Mouse (Mus musculus) gonadal fat pad, adult 2 months (tissue): ENCODE data around the gene Snrpe. TPM values are rescaled to one million over a fixed set of nuclear protein-coding genes. Genes with fewer than 3 reads are reported as not detected.
A peak's percentile ranks its signal among the peaks of the same experiment; 100 is the strongest.

Experiments
- DNase-seq: peaks from one replicate; pipeline ENCODE4 v3.0.0-alpha.2; 2012; ENCODE audit warnings: low read depth
- polyA plus RNA-seq: library from polyadenylated mRNA; depleted of rRNA; stranded (reverse); fragments of >200 nt; gene quantifications from 2 replicates; pipeline ENCODE4 v1.2.3, GENCODE M21; 2012; rRNA removed

Snrpe gene
- 54.6 and 56.9 TPM in 2 replicates for polyA plus RNA-seq

DNA sequence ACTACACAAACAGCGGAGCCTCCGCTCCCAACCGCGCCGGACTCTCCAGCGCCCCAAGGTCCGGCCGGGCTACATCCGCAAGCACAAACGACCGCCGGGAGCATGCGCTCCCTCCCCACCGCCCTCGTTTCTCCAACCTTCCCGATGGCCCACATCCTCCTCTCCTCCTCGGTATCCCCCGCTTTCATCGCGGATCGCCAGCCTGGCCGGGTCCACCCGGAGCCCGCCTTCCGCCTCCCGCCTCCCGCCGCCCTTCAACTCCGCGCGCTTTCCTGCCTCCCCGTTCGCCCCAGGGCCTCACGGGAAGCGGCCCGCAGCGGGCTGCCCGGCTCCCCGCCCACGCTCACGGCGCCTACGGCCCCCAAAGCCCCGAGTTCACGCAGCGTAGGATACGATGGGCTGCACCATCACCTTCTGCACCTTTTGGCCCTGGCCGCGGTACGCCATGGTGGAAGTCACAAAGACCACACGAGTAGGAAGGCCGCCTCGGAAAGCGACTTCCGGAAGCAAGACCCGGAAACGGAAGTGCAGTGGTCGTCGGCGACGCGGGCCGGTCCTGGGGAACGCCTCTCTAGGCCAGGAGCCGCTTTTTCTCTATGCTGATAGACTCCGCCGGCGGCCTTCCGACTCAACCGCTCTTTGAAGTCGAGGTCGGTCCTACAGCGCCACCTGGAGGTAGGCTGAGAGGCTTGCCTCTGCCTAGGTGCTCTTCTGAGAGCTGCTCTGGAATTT is at the start of gene Snrpe:
TSS of gene Snrpe (minus strand) at position 521 of the 732 bp plus-strand sequence.
- DNase-seq = peak; percentile 73

DNA sequence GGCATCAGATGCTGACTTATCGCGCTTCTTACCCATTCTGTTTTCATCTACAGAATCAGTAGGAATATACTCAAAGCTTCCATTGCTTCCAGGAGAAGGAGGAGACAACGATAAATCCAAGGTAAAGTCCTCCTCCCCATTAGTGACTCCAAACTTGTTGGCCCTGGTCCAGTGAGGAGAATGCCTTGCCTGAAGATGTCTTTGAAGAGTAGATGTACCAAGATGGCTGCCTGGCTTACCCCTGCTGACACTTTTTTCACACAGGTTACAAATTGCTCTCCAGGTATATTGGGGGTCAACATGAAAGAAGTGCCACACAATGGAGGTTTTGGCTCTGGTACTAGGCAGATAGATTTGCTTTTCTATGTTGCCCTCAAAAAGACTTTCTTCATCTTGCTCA is 48.8 kb upstream of the Snrpe start:
- DNase-seq = no peak

DNA sequence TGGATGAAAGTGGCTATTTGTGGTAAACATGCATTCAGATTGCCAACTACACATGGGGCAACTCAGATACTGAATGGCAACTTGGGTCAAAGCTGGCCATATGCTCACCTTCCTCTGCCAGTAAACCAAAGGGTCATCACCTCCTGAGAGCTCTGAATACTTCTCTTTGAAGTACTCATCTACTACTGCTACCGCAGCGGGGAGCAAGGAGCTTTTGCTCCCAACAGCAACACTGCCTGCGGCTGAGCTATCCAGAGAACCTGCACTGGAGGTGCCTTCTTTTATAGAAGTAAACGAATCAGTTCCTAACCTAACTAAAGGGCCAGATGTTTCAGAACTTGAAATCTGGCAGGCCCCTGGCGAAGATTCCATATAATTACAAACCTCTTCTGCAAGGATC is 46.7 kb upstream of the Snrpe start:
- no peak for DNase-seq

DNA sequence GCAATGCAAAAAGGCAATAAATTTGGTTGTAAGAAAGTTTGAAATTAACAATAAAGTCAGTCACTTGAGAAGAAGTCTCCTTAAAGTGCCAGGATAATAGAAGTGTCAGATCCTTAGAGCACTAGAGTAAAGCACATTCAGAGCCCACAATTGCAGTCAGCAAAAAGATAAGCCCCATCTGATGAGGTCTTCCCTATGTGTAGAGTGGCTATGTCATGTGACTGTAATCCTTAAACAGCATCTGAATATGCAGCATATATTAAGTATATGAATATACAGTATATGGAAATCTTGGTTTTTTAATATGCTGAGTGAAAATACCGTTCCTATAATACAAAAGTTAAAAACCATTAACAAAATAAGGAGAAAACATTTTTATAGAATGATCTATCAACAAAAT is 42.9 kb upstream of the Snrpe start:
- no peak for DNase-seq

GRCm38 (mm10) chr1:133650288-133651055 is 40.4 kb upstream of the Snrpe start:
- no peak for DNase-seq

GRCm38 (mm10) chr1:133645652-133646051 is 35.6 kb upstream of the Snrpe start:
- DNase-seq = no peak

DNA sequence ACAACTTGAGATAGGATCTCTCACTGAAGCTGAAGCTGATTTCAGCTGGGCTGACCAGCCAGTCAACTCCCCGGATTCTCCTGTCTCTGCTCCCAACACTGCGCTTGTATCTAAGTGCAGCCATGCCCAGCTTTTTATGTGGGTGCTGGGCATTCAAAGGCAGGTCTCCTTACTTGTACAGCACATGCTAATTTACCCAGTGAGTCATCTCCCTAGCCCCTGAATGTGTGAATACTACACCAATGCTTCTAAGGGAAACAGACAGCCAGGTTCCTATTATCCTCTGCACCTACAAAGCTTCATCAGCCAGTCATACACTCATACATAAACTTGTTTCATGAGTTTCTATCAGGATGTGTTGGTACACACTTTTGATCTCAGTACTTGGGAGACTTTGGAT is 31.1 kb upstream of the Snrpe start:
- DNase-seq = no peak

GRCm38 (mm10) chr1:133638517-133638916 is 28.4 kb upstream of the Snrpe start:
- no peak for DNase-seq

- DNase-seq = no peak
These were observed 22.1 kb upstream of the Snrpe start for GRCm38 (mm10) chr1:133632168-133632567.

GRCm38 (mm10) chr1:133625052-133625451 is 15.0 kb upstream of the Snrpe start:
- no peak for DNase-seq

DNA sequence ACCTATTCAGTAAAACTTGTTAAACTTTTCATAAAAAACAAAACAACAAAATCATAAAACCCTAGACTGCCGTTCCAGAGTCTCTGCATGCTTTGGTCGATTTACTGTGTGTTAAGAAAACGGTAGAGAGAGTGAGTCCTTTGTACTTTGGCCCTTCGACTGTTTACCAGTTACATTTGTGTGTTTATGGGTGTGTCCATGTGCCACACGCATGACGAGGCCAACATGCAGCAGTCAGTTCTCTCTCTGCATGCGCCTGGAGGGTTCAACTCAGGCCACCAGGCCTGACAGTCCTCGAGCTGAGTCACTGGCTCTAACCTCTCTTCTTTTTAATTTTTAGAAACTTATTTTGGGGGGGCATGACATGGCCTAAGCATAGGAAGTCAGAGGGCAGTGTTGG is 8.2 kb upstream of the Snrpe start:
- DNase-seq = no peak

- DNase-seq = no peak
These were observed 7.8 kb upstream of the Snrpe start for GRCm38 (mm10) chr1:133617908-133618307.

DNA sequence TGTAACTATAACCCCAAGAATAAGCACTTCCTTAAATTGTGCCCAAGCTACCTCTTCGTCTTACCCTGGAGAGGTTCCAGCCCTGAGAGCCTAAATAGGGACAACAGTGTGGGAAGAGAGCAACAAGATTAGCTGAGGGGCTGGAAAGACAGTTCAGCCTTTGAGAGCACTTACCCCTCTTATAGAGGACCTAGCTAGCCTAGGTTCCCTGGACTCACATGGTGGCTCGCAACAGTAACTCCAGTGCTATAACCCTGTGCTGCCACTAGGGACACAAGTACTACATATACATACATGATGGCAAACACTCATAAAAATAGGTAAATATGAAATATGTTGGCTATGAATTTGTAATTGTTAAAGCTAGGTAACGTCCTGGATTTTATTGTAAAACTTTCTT is 3.7 kb upstream of the Snrpe start:
- DNase-seq = no peak

DNA sequence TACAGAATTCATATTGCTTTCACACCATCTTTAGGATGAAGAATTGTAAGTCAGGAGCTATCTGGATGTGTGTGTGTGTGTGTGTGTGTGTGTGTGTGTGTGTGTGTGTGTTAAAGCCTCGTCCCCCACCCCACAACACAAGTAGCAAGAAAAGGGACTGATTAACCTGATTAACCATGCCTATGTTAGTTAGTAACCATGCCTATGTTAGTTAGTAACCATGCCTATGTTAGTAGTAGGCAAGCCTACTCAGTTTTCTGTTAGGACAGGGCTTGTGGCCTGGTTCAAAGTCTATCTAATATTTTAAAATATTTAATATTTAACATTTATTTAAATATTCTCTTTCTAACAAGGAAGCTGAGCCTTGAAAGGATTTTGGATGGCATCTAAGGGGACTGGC is 1.3 kb upstream of the Snrpe start:
- DNase-seq = no peak

DNA sequence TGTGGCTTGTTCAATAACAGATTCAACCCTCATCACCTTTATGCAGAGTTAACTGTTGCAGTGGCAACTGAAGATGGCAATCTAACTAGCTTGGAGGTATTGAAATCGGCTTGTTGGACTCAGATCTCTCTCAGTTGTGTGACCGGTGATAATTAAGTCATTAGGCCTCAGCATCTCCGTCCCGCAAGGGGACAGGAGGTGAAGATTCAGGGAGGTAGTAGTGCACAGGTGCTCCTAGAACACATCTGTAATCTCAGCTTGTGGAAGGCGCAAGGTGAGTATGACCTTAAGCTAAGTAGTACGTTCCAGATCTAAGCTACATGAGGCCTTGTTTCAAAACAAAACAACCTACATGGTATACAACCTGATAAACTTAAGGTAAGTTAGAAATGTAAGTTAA is 510 bp upstream of the Snrpe start:
- DNase-seq = no peak

GRCm38 (mm10) chr1:133603174-133603573 is 6.9 kb downstream of the Snrpe start:
- DNase-seq = no peak

DNA sequence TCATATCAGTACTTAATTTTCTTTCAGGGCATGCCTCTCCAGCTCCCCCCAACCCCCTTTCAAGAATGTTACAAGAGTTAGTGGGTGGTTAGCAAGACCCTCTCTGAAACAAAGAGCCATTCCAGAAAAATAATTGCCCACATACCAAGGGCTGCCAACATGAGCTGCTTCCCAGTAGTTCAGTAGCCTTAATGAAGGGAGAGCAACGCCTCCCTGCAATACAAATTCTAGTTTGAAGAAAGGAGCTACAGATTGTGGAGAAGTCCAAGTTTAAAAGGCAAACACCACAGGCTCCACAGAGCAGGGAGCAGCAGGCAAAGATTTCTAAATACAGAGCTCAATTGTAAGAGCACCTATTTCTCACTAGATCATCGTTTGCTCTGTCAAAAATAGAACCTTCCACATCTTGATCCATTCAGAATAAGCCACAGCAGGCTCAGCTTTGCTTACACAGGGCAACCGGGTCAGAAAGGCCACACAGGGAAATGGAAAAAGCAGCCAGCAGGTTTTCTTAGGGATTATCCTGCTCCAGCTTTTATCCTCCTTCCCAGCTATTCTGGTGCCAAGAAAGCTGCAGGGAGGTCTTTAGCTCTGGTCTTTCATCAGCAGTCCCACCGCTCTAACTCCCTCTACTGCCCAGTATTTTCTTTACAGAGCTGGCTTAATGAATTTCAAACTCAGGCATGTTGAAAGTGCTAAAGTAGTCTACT is 13.6 kb downstream of the Snrpe start:
- DNase-seq = no peak

DNA sequence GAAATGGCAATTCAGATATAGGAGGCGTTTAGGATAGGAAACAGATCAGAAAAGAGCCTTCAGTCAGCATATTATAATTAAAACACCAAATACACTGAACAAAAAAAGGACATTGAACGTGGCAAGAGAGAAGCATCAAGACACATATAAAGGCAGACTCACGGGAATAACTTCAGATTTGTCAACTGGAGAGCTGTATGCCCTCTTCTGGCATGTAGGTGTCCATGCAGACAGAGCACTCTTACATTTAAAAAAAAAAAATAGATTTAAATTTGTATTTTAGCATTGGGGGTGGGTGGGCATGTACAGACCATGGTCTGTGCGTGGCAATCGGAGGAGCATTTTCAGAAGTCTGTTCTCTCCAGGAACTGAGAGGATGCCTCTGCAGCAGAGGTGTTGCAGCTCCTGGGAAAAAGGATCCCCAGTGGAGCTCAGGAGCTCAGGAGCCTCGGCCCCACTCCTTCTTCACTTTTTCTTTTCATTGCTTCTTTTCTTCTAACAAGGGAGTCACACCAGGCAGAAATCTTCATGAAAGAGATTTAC is 24.0 kb downstream of the Snrpe start:
- no peak for DNase-seq

DNA sequence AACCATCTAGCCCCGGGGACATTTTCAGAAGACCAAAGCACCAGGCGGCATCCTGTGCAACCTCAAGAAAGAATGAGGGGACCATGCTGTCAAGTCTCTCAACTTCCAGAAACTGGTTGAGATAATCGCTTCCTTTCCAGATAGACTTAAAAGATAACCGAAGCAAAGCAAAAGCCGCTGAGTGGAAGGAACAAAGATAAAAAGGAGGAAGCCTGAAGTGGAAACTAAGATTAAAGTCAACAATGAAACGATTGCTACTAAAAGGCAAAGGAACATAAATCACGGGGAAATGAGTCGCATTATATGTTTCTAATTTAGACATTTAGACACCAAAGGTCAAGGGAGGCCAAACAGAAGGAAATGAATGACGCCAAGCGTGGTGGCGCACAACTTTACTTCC is 38.8 kb downstream of the Snrpe start:
- DNase-seq = no peak
